19 mouse cellular contexts compared by ENCODE assay signal in the genomic region with DNA sequence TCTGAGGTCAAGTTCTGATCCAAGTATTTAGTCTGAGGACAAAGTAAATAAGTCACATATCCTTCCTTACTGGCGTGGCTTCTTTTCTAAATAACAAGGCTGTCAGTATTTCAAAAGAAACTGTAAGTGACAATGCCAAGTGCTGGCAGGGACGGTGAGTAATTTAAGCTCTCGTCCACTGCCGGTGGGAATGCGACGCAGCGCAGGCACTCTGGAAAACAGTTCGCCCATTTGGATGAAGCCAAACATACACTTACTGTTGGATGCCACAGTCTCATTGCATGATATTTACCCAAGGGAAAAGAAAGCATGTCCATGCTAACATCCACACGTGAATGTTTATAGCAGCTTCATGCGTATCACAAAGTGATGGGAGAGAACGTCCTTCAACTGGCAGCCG.
"Had no signal": no experiment of that assay in that cellular context is flagged by ENCODE, and none has a peak within 500 bp of the region (broad histone marks: within the 10 kb centered on the region; RNA-seq: fewer than 3 reads in every experiment).

No protein-coding gene starts in this region.

- H3K4me3 ChIP-seq: midbrain, embryonic 10.5 days; midbrain, embryonic 12.5 days; myocyte; neural tube, embryonic 13.5 days; neural tube, embryonic 15.5 days had no signal

- H3K27me3 ChIP-seq: midbrain, embryonic 12.5 days; neural tube, embryonic 15.5 days had no signal

- H3K27ac ChIP-seq: midbrain, embryonic 10.5 days; midbrain, embryonic 12.5 days; neural tube, embryonic 13.5 days; neural tube, embryonic 15.5 days had no signal

- H3K36me3 ChIP-seq: midbrain, embryonic 10.5 days; midbrain, embryonic 12.5 days; neural tube, embryonic 13.5 days; neural tube, embryonic 15.5 days had no signal

- H3K9me3 ChIP-seq: midbrain, embryonic 10.5 days; midbrain, embryonic 12.5 days; neural tube, embryonic 13.5 days; neural tube, embryonic 15.5 days had no signal

- DNase-seq: lung, adult 18-20 months; lung, embryonic 14.5 days; lung, postnatal 10 days; lung, postnatal 4 days; midbrain, embryonic 14.5 days; retina, postnatal 1 day; right cerebral cortex, adult 18-20 months; right cerebral cortex, postnatal 25 days; right cerebral cortex, postnatal 4 days; spleen, adult 18-20 months; thymus, adult 18-20 months; thymus, postnatal 14 days; thymus, postnatal 36 days had no signal

- H3K4me2 ChIP-seq: lung, embryonic 14.5 days; midbrain, embryonic 12.5 days; neural tube, embryonic 13.5 days; neural tube, embryonic 15.5 days had no signal

- H3K9ac ChIP-seq: lung, embryonic 14.5 days; midbrain, embryonic 12.5 days; neural tube, embryonic 13.5 days; neural tube, embryonic 15.5 days had no signal

- ATAC-seq: midbrain, embryonic 16.5 days had no signal

- H3K4me1 ChIP-seq: midbrain, embryonic 10.5 days; midbrain, embryonic 12.5 days; neural tube, embryonic 13.5 days; neural tube, embryonic 15.5 days had no signal
